Mouse (Mus musculus) gastrocnemius, postnatal 4 days (tissue): Measurements from ENCODE around the gene Sfta2. TPM values are rescaled to one million over a fixed set of nuclear protein-coding genes. Genes with fewer than 3 reads are reported as not detected.

ENCODE experiments used
- DNase-seq, 2 experiments: peaks; one replicate each; pipeline ENCODE4 v3.0.0; 2021 to 2022; ENCODE audit warnings: low spot score in 2 of 2, mixed read lengths in 2 of 2
- long read RNA-seq, 2 experiments: library from polyadenylated mRNA; stranded (forward); transcript quantifications; one replicate each; pipeline ENCODE4 v2.0.0; 2021
- total RNA-seq, 2 experiments: library from RNA; stranded (reverse); gene quantifications; 2 replicates each; pipeline ENCODE4 v1.2.3; 2021

Sfta2 gene
- not detected for total RNA-seq
- long read RNA-seq, experiment 1, result 0 reads
- long read RNA-seq, experiment 2, result 0 reads

- DNase-seq, result no peak
Measured at GRCm38 (mm10) chr17:35601249-35601648, at the start of gene Sfta2. TSS of gene Sfta2 (plus strand) at chr17:35601549.

- DNase-seq, result no peak
Measured at GRCm38 (mm10) chr17:35551881-35552414, 49.4 kb upstream of the Sfta2 start, which contains the start of gene Cdsn. TSS of gene Cdsn (plus strand) at chr17:35552128.

GRCm38 (mm10) chr17:35554321-35554720 is 47.0 kb upstream of the Sfta2 start:
- DNase-seq, result no peak

GRCm38 (mm10) chr17:35554761-35555397 is 46.5 kb upstream of the Sfta2 start:
- DNase-seq, result no peak

- DNase-seq, result no peak
Measured at GRCm38 (mm10) chr17:35556186-35556765, 45.1 kb upstream of the Sfta2 start.

GRCm38 (mm10) chr17:35556812-35557211 is 44.5 kb upstream of the Sfta2 start:
- DNase-seq, result no peak

- DNase-seq, result no peak
Measured at GRCm38 (mm10) chr17:35557351-35557750, 44.0 kb upstream of the Sfta2 start.

- no peak for DNase-seq
Measured at GRCm38 (mm10) chr17:35558216-35558615, 43.1 kb upstream of the Sfta2 start.

- no peak for DNase-seq
Measured at GRCm38 (mm10) chr17:35567150-35567549, 34.2 kb upstream of the Sfta2 start, which contains the start of gene 2300002M23Rik. TSS of gene 2300002M23Rik (plus strand) at chr17:35567450.

- DNase-seq, result no peak
Measured at GRCm38 (mm10) chr17:35567767-35568166, 33.6 kb upstream of the Sfta2 start.

- no peak for DNase-seq
Measured at GRCm38 (mm10) chr17:35569091-35569944, 32.0 kb upstream of the Sfta2 start.

GRCm38 (mm10) chr17:35570836-35571235 is 30.5 kb upstream of the Sfta2 start:
- DNase-seq, result no peak

- no peak for DNase-seq
Measured at GRCm38 (mm10) chr17:35571477-35571876, 29.9 kb upstream of the Sfta2 start.

- DNase-seq, result peak; percentile 51 to 77
Measured at GRCm38 (mm10) chr17:35578211-35578610, 23.1 kb upstream of the Sfta2 start.

- no peak for DNase-seq
Measured at GRCm38 (mm10) chr17:35582900-35583299, 18.4 kb upstream of the Sfta2 start.

- peak; percentile 66 to 78 for DNase-seq
Measured at GRCm38 (mm10) chr17:35584330-35584937, 16.9 kb upstream of the Sfta2 start.

GRCm38 (mm10) chr17:35587291-35587690 is 14.1 kb upstream of the Sfta2 start:
- DNase-seq, result no peak

GRCm38 (mm10) chr17:35588387-35588786 is 13.0 kb upstream of the Sfta2 start:
- no peak for DNase-seq

- DNase-seq, result peak; percentile 68 to 78
Measured at GRCm38 (mm10) chr17:35590410-35591218, 10.7 kb upstream of the Sfta2 start.

GRCm38 (mm10) chr17:35591219-35591578 is 10.2 kb upstream of the Sfta2 start:
- no peak for DNase-seq
